Mouse (Mus musculus) midbrain, embryonic 13.5 days (tissue): Measurements from ENCODE around the gene Tgfbr2. TPM values are rescaled to one million over a fixed set of nuclear protein-coding genes. Genes with fewer than 3 reads are reported as not detected.
"Not testable (repeated sequence)": the region's sequence is repeated elsewhere in the genome, so short reads cannot be mapped to it uniquely, and the experiment has no call there.

Experiments used
- ATAC-seq: fragments of 200-750 bp; cut with Nextera tagmentation; 2 replicates; pipeline ENCODE4 v1.8.0; 2017; ENCODE audit warnings: mild to moderate bottlenecking, moderate TSS enrichment, moderate library complexity
- H3K27ac ChIP-seq: fragments of 300-500 bp; sonication (generic); 2 replicates; pipeline ENCODE4 v1.5.1; 2015; ENCODE audit warnings: inconsistent platforms, mild to moderate bottlenecking, moderate library complexity
- H3K27me3 ChIP-seq: fragments of 300-500 bp; sonication (generic); 2 replicates; pipeline ENCODE4 v1.6.1; 2015; ENCODE audit warnings: mild to moderate bottlenecking, inconsistent platforms
- H3K36me3 ChIP-seq: fragments of 300-500 bp; sonication (generic); 2 replicates; pipeline ENCODE4 v1.6.1; 2015; ENCODE audit warnings: mild to moderate bottlenecking, inconsistent platforms
- H3K4me1 ChIP-seq: fragments of 300-500 bp; sonication (generic); replicated peaks from 2 replicates; pipeline ENCODE4 v1.6.1; 2015; ENCODE audit warnings: inconsistent platforms
- H3K4me2 ChIP-seq: fragments of 300-500 bp; sonication (generic); replicated peaks from 2 replicates; pipeline ENCODE4 v1.6.1; 2015; ENCODE audit warnings: moderate library complexity, mild to moderate bottlenecking, inconsistent platforms
- H3K4me3 ChIP-seq: fragments of 300-500 bp; sonication (generic); replicated peaks from 2 replicates; pipeline ENCODE4 v1.5.1; 2015; ENCODE audit warnings: mild to moderate bottlenecking, inconsistent platforms
- H3K9ac ChIP-seq: fragments of 300-500 bp; sonication (generic); replicated peaks from 2 replicates; pipeline ENCODE4 v1.6.1; 2015; ENCODE audit warnings: mild to moderate bottlenecking, inconsistent platforms
- H3K9me3 ChIP-seq: fragments of 300-500 bp; sonication (generic); 2 replicates; pipeline ENCODE4 v1.6.1; 2016; ENCODE audit warnings: mild to moderate bottlenecking, inconsistent platforms
- WGBS: fragments of 180-500 bp; shearing (Covaris S2); methylation state at CpG from one replicate; pipeline ENCODE4 v1.1.7; 2015; 5-methylcytosine and 5-hydroxymethylcytosine counted together
- polyA plus RNA-seq: library from polyadenylated mRNA; unstranded; fragments of >200 nt; fragmentation: Nextera tagmentation; extraction: Ambion mirVana; gene quantifications from 2 replicates; pipeline ENCODE4 v1.2.1, GENCODE M21; 2015

The Tgfbr2 gene
- polyA plus RNA-seq, 1 experiment from 2014 or later = 7.0 TPM

DNA sequence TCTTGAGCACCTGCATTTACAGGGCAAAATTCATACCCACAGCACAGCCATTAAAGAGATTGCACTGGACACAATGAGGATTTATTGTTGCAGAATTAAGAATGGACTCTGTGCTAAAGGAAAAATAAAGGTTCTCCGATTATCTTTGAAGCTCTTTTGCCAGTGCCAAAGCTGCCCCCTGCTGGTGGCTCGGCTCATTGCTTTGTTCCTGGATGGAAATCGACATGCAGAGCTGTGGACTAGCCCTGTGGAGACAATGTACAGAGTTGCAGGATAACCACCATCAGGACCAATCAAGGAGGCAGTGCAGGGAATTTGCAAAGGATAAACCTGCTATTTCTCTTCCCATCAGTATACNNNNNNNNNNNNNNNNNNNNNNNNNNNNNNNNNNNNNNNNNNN lies 133.4 kb downstream of the Tgfbr2 start:
- ATAC-seq = peak; percentile 43; the same call in 1 of the 2 replicates
- 13% methylated on average over 3 of the region's 3 CpGs for WGBS
- Histone ChIP-seq H3K36me3 (no peaks in the 10 kb centered on the region), H3K4me1 (no peaks in the 10 kb centered on the region), H3K9me3 (no peaks in the 10 kb centered on the region), H3K4me2 (no peak overlapping the region), H3K27me3 (no peaks in the 10 kb centered on the region), H3K4me3 (no peak overlapping the region), H3K9ac (no peak overlapping the region), H3K27ac (no peak overlapping the region)

DNA sequence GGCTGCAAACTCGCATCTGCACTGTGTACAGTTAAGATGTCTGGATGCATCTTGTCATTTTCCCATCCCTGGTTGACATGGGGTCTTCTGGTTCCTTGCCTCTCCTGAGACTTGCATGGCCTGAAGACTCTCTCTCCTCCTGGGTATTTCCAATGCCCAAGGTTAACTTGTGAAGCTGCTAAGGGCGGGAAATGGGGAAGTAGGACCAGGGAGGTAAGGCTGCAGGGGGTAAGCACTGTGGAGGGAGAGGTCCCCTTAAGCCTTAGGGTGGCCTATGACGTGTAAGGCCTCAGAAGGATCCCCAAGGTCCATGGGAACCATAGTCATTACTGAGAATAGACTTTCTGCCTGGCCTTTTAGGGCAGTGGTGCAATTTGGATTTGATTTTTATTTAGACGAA lies 133.8 kb downstream of the Tgfbr2 start:
- no peak for ATAC-seq
- Histone ChIP-seq H3K4me2 (no peak overlapping the region), H3K27ac (no peak overlapping the region), H3K9ac (no peak overlapping the region), H3K4me1 (no peaks in the 10 kb centered on the region), H3K27me3 (no peaks in the 10 kb centered on the region), H3K4me3 (no peak overlapping the region), H3K36me3 (no peaks in the 10 kb centered on the region), H3K9me3 (no peaks in the 10 kb centered on the region)
- whole genome bisulfite sequencing = 68% methylated on average over 4 of the region's 4 CpGs

DNA sequence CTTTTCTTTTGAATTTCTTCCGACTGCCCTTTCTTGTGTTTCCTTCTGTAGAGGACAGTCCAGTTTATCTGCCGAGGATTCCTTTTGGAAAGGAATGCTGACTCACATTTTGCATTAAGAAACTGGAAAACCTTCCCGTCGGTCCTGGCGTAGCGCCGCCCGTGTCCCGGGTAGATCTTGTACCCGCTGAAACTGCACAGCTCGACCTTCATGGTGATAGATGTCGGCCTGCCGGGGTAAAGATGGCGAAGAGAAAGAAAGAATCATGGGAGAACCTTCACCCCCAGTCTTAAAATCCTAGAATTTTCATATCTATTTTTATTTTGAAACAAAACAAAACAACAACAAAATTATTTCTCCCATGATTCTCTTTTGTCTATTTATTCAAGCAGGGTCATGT lies 134.3 kb downstream of the Tgfbr2 start:
- not testable (repeated sequence) for H3K36me3 ChIP-seq, H3K9me3 ChIP-seq, H3K4me3 ChIP-seq, H3K4me2 ChIP-seq, H3K27me3 ChIP-seq, ATAC-seq, H3K4me1 ChIP-seq, H3K9ac ChIP-seq, H3K27ac ChIP-seq
- WGBS = 96% methylated on average over 14 of the region's 14 CpGs

DNA sequence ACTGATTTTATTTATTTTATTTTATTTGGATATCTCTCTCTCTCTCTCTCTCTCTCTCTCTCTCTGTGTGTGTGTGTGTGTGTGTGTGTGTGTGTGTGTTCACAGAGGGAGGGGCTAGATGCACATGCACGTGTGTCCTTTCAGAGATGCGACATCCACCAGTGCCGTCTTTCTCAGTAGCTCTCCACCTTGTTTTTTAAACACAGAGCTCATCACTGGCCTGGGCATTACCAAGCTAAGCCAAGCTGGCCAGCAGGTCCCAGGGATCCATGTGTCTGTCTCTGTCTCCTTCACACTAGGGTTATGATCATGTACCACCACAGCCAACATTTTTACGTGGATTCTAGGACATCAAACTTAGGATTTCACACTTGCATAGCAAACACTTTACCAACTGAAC lies 135.2 kb downstream of the Tgfbr2 start:
- Histone ChIP-seq H3K27me3 (no peaks in the 10 kb centered on the region), H3K9ac (no peak overlapping the region), H3K4me1 (no peaks in the 10 kb centered on the region), H3K4me2 (no peak overlapping the region), H3K27ac (no peak overlapping the region), H3K9me3 (no peaks in the 10 kb centered on the region), H3K4me3 (no peak overlapping the region), H3K36me3 (no peaks in the 10 kb centered on the region)
- no peak for ATAC-seq
- WGBS = 81% methylated on average over 4 of the region's 4 CpGs

DNA sequence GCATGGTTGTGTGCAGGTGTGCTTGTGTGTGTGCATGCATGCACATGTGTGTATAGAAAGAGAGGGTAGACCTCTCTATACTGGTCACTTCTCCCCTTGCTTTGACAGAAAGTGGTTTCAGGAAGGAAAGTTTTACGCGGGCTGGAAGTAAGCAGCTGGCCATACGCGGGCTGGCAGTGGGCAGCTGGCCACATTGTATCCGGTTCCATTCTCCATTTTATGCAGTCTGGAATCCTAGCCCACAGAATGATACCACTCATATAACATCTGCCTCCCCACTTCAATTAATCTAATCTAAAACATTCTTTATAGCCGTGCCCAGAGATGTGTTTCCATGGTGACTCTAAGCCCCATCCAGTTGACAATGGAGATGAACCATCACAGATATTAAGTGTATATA lies 136.9 kb downstream of the Tgfbr2 start:
- H3K4me1 ChIP-seq = no peaks in the 10 kb centered on the region
- no peaks in the 10 kb centered on the region for H3K9me3 ChIP-seq
- no peak overlapping the region for H3K27ac ChIP-seq
- ATAC-seq = peak; percentile 37; the same call in 1 of the 2 replicates
- H3K4me3 ChIP-seq = no peak overlapping the region
- no peaks in the 10 kb centered on the region for H3K36me3 ChIP-seq
- H3K27me3 ChIP-seq = no peaks in the 10 kb centered on the region
- H3K9ac ChIP-seq = no peak overlapping the region
- H3K4me2 ChIP-seq = no peak overlapping the region
- WGBS = 73% methylated on average over 6 of the region's 6 CpGs
